Mouse (Mus musculus) stomach, embryonic 16.5 days (tissue): ENCODE measurements around the gene Pepd. TPM values are rescaled to one million over a fixed set of nuclear protein-coding genes. Genes with fewer than 3 reads are reported as not detected.

Source experiments
- ATAC-seq: fragments of 200-750 bp; cut with Nextera tagmentation; 2 replicates; pipeline ENCODE4 v1.8.0; 2017; ENCODE audit warnings: moderate number of reproducible peaks, moderate TSS enrichment; ENCODE audit not compliant: insufficient read depth, low FRiP score
- H3K27ac ChIP-seq: fragments of 300-500 bp; sonication (generic); 2 replicates; pipeline ENCODE4 v1.5.1; 2014; ENCODE audit warnings: low read length
- H3K27me3 ChIP-seq: fragments of 300-500 bp; sonication (generic); 2 replicates; pipeline ENCODE4 v1.6.1; 2014; ENCODE audit warnings: low read length, control low read depth, mixed read lengths; ENCODE audit not compliant: control insufficient read depth, insufficient read depth
- H3K36me3 ChIP-seq: fragments of 300-500 bp; sonication (generic); 2 replicates; pipeline ENCODE4 v1.6.1; 2014; ENCODE audit warnings: low read length; ENCODE audit not compliant: control insufficient read depth, insufficient read depth
- H3K4me1 ChIP-seq: fragments of 300-500 bp; sonication (generic); 2 replicates; pipeline ENCODE4 v1.6.1; 2014; ENCODE audit warnings: low read length, control low read depth, mixed read lengths; ENCODE audit not compliant: control insufficient read depth, insufficient read depth
- H3K4me2 ChIP-seq: fragments of 300-500 bp; sonication (generic); 2 replicates; pipeline ENCODE4 v1.6.1; 2014; ENCODE audit warnings: low read depth, low read length, mixed read lengths
- H3K4me3 ChIP-seq: fragments of 300-500 bp; sonication (generic); replicated peaks from 2 replicates; pipeline ENCODE4 v1.5.1; 2014; ENCODE audit warnings: mild to moderate bottlenecking, low read length
- H3K9ac ChIP-seq: fragments of 300-500 bp; sonication (generic); 2 replicates; pipeline ENCODE4 v1.6.1; 2014; ENCODE audit warnings: low read length
- H3K9me3 ChIP-seq: fragments of 300-500 bp; sonication (generic); replicated peaks from 2 replicates; pipeline ENCODE4 v1.6.1; 2016; ENCODE audit warnings: low read length, control low read depth; ENCODE audit not compliant: control insufficient read depth
- WGBS: fragments of 180-500 bp; shearing (Covaris S2); extraction: QIAGEN DNeasy Blood & Tissue Kit; methylation state at CpG from one replicate; pipeline ENCODE4 v1.1.7; 2014; 5-methylcytosine and 5-hydroxymethylcytosine counted together
- polyA plus RNA-seq: library from polyadenylated mRNA; unstranded; fragments of >200 nt; fragmentation: Nextera tagmentation; extraction: Ambion mirVana; gene quantifications from 2 replicates; pipeline ENCODE4 v1.2.1, GENCODE M21; 2015

Gene Pepd
- polyA plus RNA-seq, 1 experiment from 2014 or later: 66.9 TPM

DNA sequence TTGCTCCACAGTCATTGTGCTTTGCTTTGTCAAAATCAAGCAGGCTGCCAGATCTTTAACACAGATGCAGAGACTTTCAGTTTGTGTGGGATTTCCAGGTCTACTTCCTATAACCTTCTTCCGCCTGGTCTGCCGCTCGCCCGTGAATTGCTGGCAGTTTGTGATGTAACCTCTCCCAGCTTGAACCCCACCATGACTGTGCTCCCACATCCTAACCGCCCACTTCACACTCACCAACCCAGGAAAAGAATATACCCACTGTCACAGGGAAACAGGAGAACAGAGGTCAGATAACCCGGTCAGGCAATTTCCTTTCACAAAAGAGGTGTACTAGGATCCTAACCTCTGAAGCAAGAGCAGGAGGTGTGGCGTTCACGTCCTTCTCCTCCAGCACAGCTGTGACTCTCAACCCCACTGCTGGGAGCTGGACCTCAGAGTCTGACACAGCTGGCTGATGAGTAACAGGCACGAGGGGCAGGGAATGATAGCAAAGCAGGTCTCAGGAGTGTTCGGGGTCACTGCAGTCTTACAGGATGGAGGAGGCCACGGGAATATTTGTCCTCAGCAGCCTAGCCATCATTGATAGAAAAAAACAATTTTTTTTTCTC, 72.5 kb downstream of the Pepd start:
- H3K4me3 ChIP-seq: no peak overlapping the region
- H3K27ac ChIP-seq: no peak overlapping the region
- H3K4me2 ChIP-seq: no peak overlapping the region

DNA sequence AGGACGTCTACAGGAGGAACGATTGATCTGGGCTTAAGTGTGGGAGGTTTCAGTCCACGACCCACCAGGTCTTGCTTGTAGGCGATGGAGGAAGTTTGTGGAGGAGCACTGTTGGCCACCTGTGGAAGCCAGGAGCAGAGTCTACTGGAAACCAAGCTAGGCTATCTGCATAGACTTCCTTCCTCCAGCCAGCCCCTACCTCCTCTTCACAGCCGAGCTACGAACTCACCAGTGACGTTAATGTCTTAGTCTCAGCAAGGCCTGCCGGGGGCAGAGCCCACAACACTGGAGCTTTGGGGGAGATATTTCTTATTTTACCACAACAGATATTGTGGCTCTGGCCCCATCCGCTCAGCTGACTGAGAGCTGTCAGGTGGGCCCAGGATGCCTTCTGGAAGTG, 73.0 kb downstream of the Pepd start:
- H3K4me3 ChIP-seq: no peak overlapping the region
- H3K9ac ChIP-seq: no peak overlapping the region
- no peaks in the 10 kb centered on the region for H3K27me3 ChIP-seq
- WGBS: 72% methylated on average over 9 of the region's 9 CpGs
- peaks cover 3% of the 10 kb centered on the region for H3K4me1 ChIP-seq
- no peak overlapping the region for H3K4me2 ChIP-seq
- ATAC-seq: no peak
- H3K36me3 ChIP-seq: peaks cover 4% of the 10 kb centered on the region; the same call in 1 of the 2 replicates
- H3K27ac ChIP-seq: no peak overlapping the region
- no peaks in the 10 kb centered on the region for H3K9me3 ChIP-seq

More for the DNA sequence above, 72.5 kb downstream of the Pepd start:
- no peaks in the 10 kb centered on the region for H3K27me3 ChIP-seq
- H3K36me3 ChIP-seq: peaks cover 4% of the 10 kb centered on the region; the same call in 1 of the 2 replicates
- ATAC-seq: no peak
- no peak overlapping the region for H3K9ac ChIP-seq
- no peaks in the 10 kb centered on the region for H3K9me3 ChIP-seq
- peaks cover 3% of the 10 kb centered on the region for H3K4me1 ChIP-seq
- WGBS: 61% methylated on average over 11 of the region's 11 CpGs

GRCm38 (mm10) chr7:34985646-34986045, 73.5 kb downstream of the Pepd start:
- no peak overlapping the region for H3K4me2 ChIP-seq
- peaks cover 3% of the 10 kb centered on the region for H3K4me1 ChIP-seq
- no peaks in the 10 kb centered on the region for H3K9me3 ChIP-seq
- H3K4me3 ChIP-seq: no peak overlapping the region
- ATAC-seq: no peak
- no peak overlapping the region for H3K27ac ChIP-seq
- no peaks in the 10 kb centered on the region for H3K27me3 ChIP-seq
- H3K36me3 ChIP-seq: peaks cover 4% of the 10 kb centered on the region; the same call in 1 of the 2 replicates
- H3K9ac ChIP-seq: no peak overlapping the region

GRCm38 (mm10) chr7:34986575-34987150, 74.5 kb downstream of the Pepd start:
- no peak for ATAC-seq
- no peak overlapping the region for H3K9ac ChIP-seq
- no peak overlapping the region for H3K4me2 ChIP-seq
- H3K9me3 ChIP-seq: no peaks in the 10 kb centered on the region
- no peaks in the 10 kb centered on the region for H3K27me3 ChIP-seq
- no peak overlapping the region for H3K27ac ChIP-seq
- H3K36me3 ChIP-seq: peaks cover 4% of the 10 kb centered on the region; the same call in 1 of the 2 replicates
- peaks cover 3% of the 10 kb centered on the region for H3K4me1 ChIP-seq
- no peak overlapping the region for H3K4me3 ChIP-seq
- WGBS: 65% methylated on average over 7 of the region's 7 CpGs

GRCm38 (mm10) chr7:34987258-34987657, 75.1 kb downstream of the Pepd start:
- H3K9me3 ChIP-seq: no peaks in the 10 kb centered on the region
- no peaks in the 10 kb centered on the region for H3K36me3 ChIP-seq
- ATAC-seq: no peak
- no peaks in the 10 kb centered on the region for H3K27me3 ChIP-seq
- peaks cover 3% of the 10 kb centered on the region for H3K4me1 ChIP-seq
- H3K27ac ChIP-seq: no peak overlapping the region
- no peak overlapping the region for H3K4me2 ChIP-seq
- 48% methylated on average over 6 of the region's 6 CpGs for WGBS
- no peak overlapping the region for H3K4me3 ChIP-seq
- H3K9ac ChIP-seq: no peak overlapping the region

GRCm38 (mm10) chr7:34988488-34988887, 76.3 kb downstream of the Pepd start:
- ATAC-seq: no peak
- WGBS: 84% methylated on average over 3 of the region's 3 CpGs
- Histone ChIP-seq H3K27me3 (no peaks in the 10 kb centered on the region), H3K36me3 (no peaks in the 10 kb centered on the region), H3K27ac (no peak overlapping the region), H3K9me3 (no peaks in the 10 kb centered on the region), H3K4me3 (no peak overlapping the region), H3K4me1 (peaks cover 3% of the 10 kb centered on the region), H3K4me2 (no peak overlapping the region), H3K9ac (no peak overlapping the region)

DNA sequence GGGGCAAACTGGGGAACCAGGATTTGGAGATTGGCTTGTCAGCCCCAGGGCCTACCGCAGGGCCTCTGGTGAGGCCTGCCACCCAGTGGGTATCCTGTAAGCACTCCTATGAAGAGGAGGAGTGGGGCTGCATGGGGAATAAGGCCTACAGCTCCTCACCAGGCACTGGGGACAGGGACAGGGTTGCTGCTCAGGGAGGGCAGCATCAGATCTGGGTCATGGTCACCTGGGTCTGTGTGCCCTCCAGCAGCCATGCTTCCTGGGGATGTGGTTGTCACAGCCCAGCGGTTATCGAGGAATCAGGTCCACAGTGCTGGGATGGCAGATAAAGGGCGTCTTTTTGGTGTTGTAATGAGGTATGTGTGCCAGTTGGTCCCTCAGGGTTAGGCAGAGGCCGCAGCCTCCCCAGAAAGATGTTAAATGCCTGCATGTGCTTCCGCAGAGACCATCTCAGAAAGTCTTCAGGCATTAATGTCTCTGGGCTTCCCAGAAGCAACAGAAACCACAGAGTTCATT, 79.6 kb downstream of the Pepd start:
- no peak overlapping the region for H3K4me3 ChIP-seq
- no peak overlapping the region for H3K9ac ChIP-seq
- WGBS: 89% methylated on average over 6 of the region's 6 CpGs
- peaks cover 3% of the 10 kb centered on the region; the same call in 1 of the 2 replicates for H3K4me1 ChIP-seq
- H3K27ac ChIP-seq: no peak overlapping the region
- no peaks in the 10 kb centered on the region for H3K36me3 ChIP-seq
- H3K4me2 ChIP-seq: no peak overlapping the region
- no peak for ATAC-seq
- H3K9me3 ChIP-seq: no peaks in the 10 kb centered on the region
- no peaks in the 10 kb centered on the region for H3K27me3 ChIP-seq

DNA sequence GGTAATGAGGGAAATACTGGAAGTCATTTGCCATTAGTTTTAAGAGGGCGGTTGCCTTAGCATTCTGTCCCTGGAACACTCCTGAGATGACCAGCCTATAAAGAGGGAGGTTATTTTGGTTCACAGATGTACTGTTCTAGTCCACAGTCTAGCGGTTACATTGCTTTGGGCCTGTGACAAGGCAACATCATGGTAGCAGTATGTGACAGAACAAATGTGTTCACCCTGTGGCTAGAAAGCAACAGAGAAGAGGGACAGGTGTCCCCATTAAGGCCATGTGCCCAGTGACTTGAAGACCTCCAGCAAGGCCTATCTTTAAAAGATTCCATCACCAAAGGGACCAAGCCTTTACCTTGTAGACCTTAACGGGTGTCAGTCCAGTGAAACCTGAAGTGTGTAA, 80.6 kb downstream of the Pepd start:
- Histone ChIP-seq H3K4me2 (no peak overlapping the region), H3K4me3 (no peak overlapping the region), H3K4me1 (no peaks in the 10 kb centered on the region), H3K9ac (no peak overlapping the region), H3K27me3 (no peaks in the 10 kb centered on the region), H3K27ac (no peak overlapping the region), H3K36me3 (no peaks in the 10 kb centered on the region), H3K9me3 (no peaks in the 10 kb centered on the region)
- ATAC-seq: no peak
- WGBS: 89% methylated on average over 3 of the region's 3 CpGs

DNA sequence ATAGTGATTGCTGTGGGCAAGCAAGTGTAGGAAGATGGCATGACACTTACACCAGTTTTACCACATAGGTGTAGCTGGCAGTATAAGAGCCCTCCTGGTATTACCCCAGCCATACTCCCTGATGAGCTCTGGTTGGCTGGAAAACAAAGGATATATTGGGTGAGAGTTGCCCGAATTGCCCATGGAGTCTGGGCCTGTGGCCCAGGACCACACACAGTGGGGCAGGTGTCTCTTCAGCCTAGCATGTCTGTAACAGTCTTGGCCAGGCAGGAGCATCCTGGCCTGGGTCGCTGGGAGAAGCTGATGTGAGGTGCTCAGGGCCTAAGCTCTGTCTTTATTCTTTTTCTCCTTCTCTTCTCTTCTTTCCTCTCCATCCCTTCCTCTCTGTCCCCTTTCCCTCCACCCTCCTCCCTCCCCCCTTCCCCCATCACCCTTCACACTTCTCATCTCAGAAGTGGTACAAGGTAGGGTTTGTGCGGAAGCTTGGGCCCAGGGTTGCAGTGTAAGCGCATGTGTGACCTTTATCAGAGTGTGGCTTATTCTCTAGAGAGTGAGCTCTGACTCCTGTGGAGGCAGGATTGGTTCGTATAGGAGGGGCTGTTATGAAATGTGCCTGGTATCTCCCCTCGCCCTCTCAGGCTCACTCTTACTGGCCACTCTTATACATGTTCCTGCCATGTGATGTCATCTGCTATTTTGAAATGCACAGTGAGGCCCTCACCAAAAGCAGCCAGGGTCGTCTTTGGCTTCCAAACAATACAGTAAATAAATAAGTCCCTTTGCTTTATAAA, 83.9 kb downstream of the Pepd start:
- Histone ChIP-seq H3K4me2 (no peak overlapping the region), H3K4me3 (no peak overlapping the region), H3K36me3 (no peaks in the 10 kb centered on the region), H3K27me3 (no peaks in the 10 kb centered on the region), H3K9me3 (no peaks in the 10 kb centered on the region), H3K27ac (no peak overlapping the region), H3K4me1 (no peaks in the 10 kb centered on the region), H3K9ac (no peak overlapping the region)
- no peak for ATAC-seq
- WGBS: 74% methylated on average over 7 of the region's 7 CpGs
